Mouse (Mus musculus): ENCODE measurements around the gene Prkg1. TPM values are rescaled to one million over a fixed set of nuclear protein-coding genes. Genes with fewer than 3 reads are reported as not detected.

The Prkg1 gene
- polyA plus RNA-seq, 1 experiment from 2014 or later, result 4.9 TPM

DNA sequence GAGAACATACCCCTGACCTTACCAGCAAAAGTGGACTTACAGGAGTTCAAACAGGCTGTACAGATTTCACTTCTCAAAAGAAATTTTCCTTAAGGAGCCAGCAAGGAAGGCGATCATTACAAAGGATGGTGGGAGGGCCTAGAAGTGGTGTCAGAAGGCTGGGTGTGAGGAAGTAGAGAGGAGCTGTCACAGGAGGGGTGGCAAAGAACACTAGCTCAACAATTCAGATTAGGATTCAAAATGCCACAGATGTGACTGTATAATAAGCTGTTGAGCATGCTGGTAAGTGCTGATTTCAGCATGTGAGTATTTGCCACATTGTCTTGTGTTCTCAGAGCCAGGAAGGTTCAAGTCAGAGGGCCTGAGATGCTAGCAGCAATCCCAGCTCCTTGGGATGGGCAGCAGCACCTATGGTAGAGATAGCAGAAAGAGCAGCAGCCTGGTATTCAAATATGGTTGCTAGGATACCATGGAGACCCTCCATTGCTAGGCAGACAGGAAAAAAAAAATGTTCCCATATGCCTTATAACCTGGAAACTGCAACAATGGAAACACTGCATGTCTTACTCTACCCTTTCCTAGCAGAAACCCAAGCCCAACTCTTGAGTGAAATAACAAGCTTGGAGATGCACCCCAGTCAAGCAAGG, 106.0 kb downstream of the Prkg1 start:
- Histone ChIP-seq H3K27me3 (ENCODE audit: control insufficient read depth, insufficient read depth, low read depth, low read length) (no peaks in the 10 kb centered on the region), H3K4me1 (ENCODE audit: control insufficient read depth, insufficient read depth, low read length) (peaks cover 10% of the 10 kb centered on the region), H3K9me3 (replicated peaks; ENCODE audit: control insufficient read depth, low read length, poor library complexity, severe bottlenecking) (no peaks in the 10 kb centered on the region), H3K27ac (ENCODE audit: low read length) (peak overlapping the region; percentile 51), H3K4me3 (ENCODE audit: low read depth, low read length) (no peak overlapping the region), H3K36me3 (ENCODE audit: control insufficient read depth, insufficient read depth, low read length) (no peaks in the 10 kb centered on the region), H3K9ac (ENCODE audit: low read depth, low read length) (no peak overlapping the region), H3K4me2 (ENCODE audit: low read length) (no peak overlapping the region)
- ATAC-seq, result peak; percentile 75; the same call in 1 of the 2 replicates
- 59% methylated on average over 1 of the region's 1 CpGs for WGBS

GRCm38 (mm10) chr19:31656256-31656655, 108.6 kb downstream of the Prkg1 start:
- WGBS, result 77% methylated on average over 7 of the region's 7 CpGs
- Histone ChIP-seq H3K9me3 (replicated peaks; ENCODE audit: control insufficient read depth, low read length, poor library complexity, severe bottlenecking) (no peaks in the 10 kb centered on the region), H3K4me1 (ENCODE audit: control insufficient read depth, insufficient read depth, low read length) (peaks cover 10% of the 10 kb centered on the region), H3K4me3 (ENCODE audit: low read depth, low read length) (no peak overlapping the region), H3K4me2 (ENCODE audit: low read length) (no peak overlapping the region), H3K36me3 (ENCODE audit: control insufficient read depth, insufficient read depth, low read length) (no peaks in the 10 kb centered on the region), H3K27me3 (ENCODE audit: control insufficient read depth, insufficient read depth, low read depth, low read length) (no peaks in the 10 kb centered on the region), H3K27ac (ENCODE audit: low read length) (no peak overlapping the region), H3K9ac (ENCODE audit: low read depth, low read length) (no peak overlapping the region)
- no peak for ATAC-seq

GRCm38 (mm10) chr19:31655826-31656225, 109.0 kb downstream of the Prkg1 start:
- Histone ChIP-seq H3K4me3 (ENCODE audit: low read depth, low read length) (no peak overlapping the region), H3K27ac (ENCODE audit: low read length) (no peak overlapping the region), H3K4me1 (ENCODE audit: control insufficient read depth, insufficient read depth, low read length) (peaks cover 10% of the 10 kb centered on the region), H3K27me3 (ENCODE audit: control insufficient read depth, insufficient read depth, low read depth, low read length) (no peaks in the 10 kb centered on the region), H3K4me2 (ENCODE audit: low read length) (no peak overlapping the region), H3K9me3 (replicated peaks; ENCODE audit: control insufficient read depth, low read length, poor library complexity, severe bottlenecking) (no peaks in the 10 kb centered on the region), H3K9ac (ENCODE audit: low read depth, low read length) (no peak overlapping the region), H3K36me3 (ENCODE audit: control insufficient read depth, insufficient read depth, low read length) (no peaks in the 10 kb centered on the region)
- no peak for ATAC-seq
- 73% methylated on average over 7 of the region's 7 CpGs for WGBS

DNA sequence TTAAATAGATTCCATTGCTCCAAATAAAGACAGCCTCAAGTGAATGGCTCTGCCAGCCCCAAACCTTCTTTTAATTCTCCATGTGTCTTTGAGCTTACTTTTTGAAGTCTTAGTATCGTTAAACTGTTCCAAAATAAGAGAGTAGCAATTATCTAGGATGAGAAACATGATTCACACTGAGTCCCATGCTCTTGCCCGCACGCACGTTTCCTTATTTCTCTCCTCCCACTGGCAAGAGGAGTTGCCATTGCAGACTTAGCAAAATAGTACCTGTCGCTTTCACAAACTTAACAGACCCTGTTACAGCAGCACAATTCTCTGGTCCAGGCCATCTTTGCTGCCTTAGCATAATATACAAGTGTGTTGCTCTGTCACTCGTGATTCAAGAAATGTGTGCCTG, 110.8 kb downstream of the Prkg1 start:
- no peak overlapping the region for H3K27ac ChIP-seq (ENCODE audit: low read length)
- no peaks in the 10 kb centered on the region for H3K9me3 ChIP-seq (replicated peaks; ENCODE audit: control insufficient read depth, low read length, poor library complexity, severe bottlenecking)
- peaks cover 7% of the 10 kb centered on the region for H3K4me1 ChIP-seq (ENCODE audit: control insufficient read depth, insufficient read depth, low read length)
- H3K4me2 ChIP-seq (ENCODE audit: low read length), result no peak overlapping the region
- ATAC-seq, result no peak
- H3K36me3 ChIP-seq (ENCODE audit: control insufficient read depth, insufficient read depth, low read length), result no peaks in the 10 kb centered on the region
- H3K27me3 ChIP-seq (ENCODE audit: control insufficient read depth, insufficient read depth, low read depth, low read length), result no peaks in the 10 kb centered on the region
- WGBS, result 86% methylated on average over 6 of the region's 6 CpGs
- no peak overlapping the region for H3K9ac ChIP-seq (ENCODE audit: low read depth, low read length)
- no peak overlapping the region for H3K4me3 ChIP-seq (ENCODE audit: low read depth, low read length)

GRCm38 (mm10) chr19:31650452-31650851, 114.4 kb downstream of the Prkg1 start:
- ATAC-seq, result no peak
- WGBS, result 90% methylated on average over 4 of the region's 4 CpGs

DNA sequence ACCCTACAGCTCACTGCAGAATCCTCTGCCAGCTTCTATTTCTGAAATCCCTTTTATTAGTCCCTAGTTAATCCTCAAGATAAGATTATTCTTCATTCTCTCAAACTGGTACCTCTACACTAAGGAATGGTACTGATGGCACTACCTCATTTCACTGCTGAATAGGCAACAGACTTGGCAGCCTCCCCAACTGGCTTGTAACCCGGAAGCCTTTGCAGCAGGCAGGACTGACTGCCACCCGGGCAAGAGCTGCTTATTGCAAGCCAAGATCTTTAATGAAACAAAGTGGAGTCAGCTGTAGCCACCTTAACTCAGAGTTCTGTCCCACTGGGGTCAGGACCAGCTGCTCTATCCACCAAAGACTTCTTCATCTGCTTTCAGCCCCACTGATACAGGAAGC, 117.3 kb downstream of the Prkg1 start:
- Histone ChIP-seq H3K9ac (ENCODE audit: low read depth, low read length) (no peak overlapping the region), H3K27me3 (ENCODE audit: control insufficient read depth, insufficient read depth, low read depth, low read length) (no peaks in the 10 kb centered on the region)

More at GRCm38 (mm10) chr19:31650452-31650851, 114.4 kb downstream of the Prkg1 start:
- Histone ChIP-seq H3K9ac (ENCODE audit: low read depth, low read length) (no peak overlapping the region), H3K36me3 (ENCODE audit: control insufficient read depth, insufficient read depth, low read length) (no peaks in the 10 kb centered on the region), H3K4me1 (ENCODE audit: control insufficient read depth, insufficient read depth, low read length) (no peaks in the 10 kb centered on the region), H3K9me3 (replicated peaks; ENCODE audit: control insufficient read depth, low read length, poor library complexity, severe bottlenecking) (no peaks in the 10 kb centered on the region), H3K4me2 (ENCODE audit: low read length) (no peak overlapping the region), H3K27ac (ENCODE audit: low read length) (no peak overlapping the region), H3K4me3 (ENCODE audit: low read depth, low read length) (no peak overlapping the region), H3K27me3 (ENCODE audit: control insufficient read depth, insufficient read depth, low read depth, low read length) (no peaks in the 10 kb centered on the region)

DNA sequence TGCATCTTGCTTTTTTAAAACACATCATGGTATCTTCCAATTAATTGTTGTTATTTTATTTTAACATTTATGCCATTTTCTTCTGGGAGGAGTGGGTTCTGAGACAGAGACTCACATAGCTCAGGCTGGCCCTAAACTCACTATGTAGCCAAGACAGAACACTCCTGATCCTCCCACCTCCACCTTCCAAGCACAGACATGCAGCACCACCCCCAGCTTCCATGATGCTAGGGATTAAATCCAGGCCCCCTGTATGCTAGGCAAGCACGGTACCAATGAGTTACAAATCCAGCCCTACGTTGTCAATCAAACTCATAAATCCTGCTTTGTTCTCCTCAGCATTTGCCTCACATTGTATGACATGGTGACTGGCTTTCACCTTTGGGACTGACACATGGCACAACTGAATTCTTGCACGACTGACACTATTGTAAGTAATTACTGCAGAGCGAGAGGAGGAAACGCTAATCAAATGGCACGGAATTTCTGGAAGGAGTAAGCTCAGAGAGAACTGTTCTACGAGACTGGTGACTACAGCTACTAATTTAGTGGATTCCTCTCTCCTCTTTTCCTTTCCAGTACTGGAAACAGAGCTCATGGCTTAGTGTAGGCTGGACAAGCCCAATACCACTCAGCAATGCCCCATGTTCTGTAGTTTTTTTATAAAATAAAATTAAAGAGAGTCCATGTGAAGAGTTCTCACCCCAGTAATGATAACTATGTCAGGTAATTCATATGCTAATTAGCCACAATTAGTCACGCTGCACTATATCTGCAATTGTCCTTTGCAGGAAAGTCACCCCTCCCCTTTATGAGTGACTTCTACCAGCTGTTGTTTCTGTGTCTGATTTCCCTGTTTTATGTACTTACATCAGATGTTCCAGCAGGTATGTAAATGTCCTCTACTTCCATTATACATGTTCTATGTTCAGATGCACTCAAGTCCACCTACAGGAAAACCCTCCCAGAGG, 133.6 kb downstream of the Prkg1 start:
- Histone ChIP-seq H3K9me3 (replicated peaks; ENCODE audit: control insufficient read depth, low read length, poor library complexity, severe bottlenecking) (no peaks in the 10 kb centered on the region), H3K4me2 (ENCODE audit: low read length) (no peak overlapping the region), H3K27me3 (ENCODE audit: control insufficient read depth, insufficient read depth, low read depth, low read length) (no peaks in the 10 kb centered on the region), H3K27ac (ENCODE audit: low read length) (no peak overlapping the region), H3K4me1 (ENCODE audit: control insufficient read depth, insufficient read depth, low read length) (no peaks in the 10 kb centered on the region), H3K4me3 (ENCODE audit: low read depth, low read length) (no peak overlapping the region), H3K9ac (ENCODE audit: low read depth, low read length) (no peak overlapping the region), H3K36me3 (ENCODE audit: control insufficient read depth, insufficient read depth, low read length) (no peaks in the 10 kb centered on the region)
- no peak for ATAC-seq
- 25% methylated on average over 8 of the region's 8 CpGs for WGBS

More for the DNA sequence above, 117.3 kb downstream of the Prkg1 start:
- H3K4me1 ChIP-seq (ENCODE audit: control insufficient read depth, insufficient read depth, low read length), result no peaks in the 10 kb centered on the region
- no peaks in the 10 kb centered on the region for H3K36me3 ChIP-seq (ENCODE audit: control insufficient read depth, insufficient read depth, low read length)
- H3K9me3 ChIP-seq (replicated peaks; ENCODE audit: control insufficient read depth, low read length, poor library complexity, severe bottlenecking), result no peaks in the 10 kb centered on the region
- H3K4me3 ChIP-seq (ENCODE audit: low read depth, low read length), result no peak overlapping the region
- WGBS, result 75% methylated on average over 2 of the region's 2 CpGs
- ATAC-seq, result no peak
- H3K4me2 ChIP-seq (ENCODE audit: low read length), result no peak overlapping the region
- H3K27ac ChIP-seq (ENCODE audit: low read length), result no peak overlapping the region

GRCm38 (mm10) chr19:31621716-31622115, 143.1 kb downstream of the Prkg1 start:
- Histone ChIP-seq H3K27ac (ENCODE audit: low read length) (no peak overlapping the region), H3K4me2 (ENCODE audit: low read length) (no peak overlapping the region), H3K9ac (ENCODE audit: low read depth, low read length) (no peak overlapping the region), H3K27me3 (ENCODE audit: control insufficient read depth, insufficient read depth, low read depth, low read length) (no peaks in the 10 kb centered on the region), H3K36me3 (ENCODE audit: control insufficient read depth, insufficient read depth, low read length) (no peaks in the 10 kb centered on the region), H3K4me3 (ENCODE audit: low read depth, low read length) (no peak overlapping the region), H3K4me1 (ENCODE audit: control insufficient read depth, insufficient read depth, low read length) (no peaks in the 10 kb centered on the region), H3K9me3 (replicated peaks; ENCODE audit: control insufficient read depth, low read length, poor library complexity, severe bottlenecking) (no peaks in the 10 kb centered on the region)
- 98% methylated on average over 1 of the region's 1 CpGs for WGBS
- no peak for ATAC-seq

DNA sequence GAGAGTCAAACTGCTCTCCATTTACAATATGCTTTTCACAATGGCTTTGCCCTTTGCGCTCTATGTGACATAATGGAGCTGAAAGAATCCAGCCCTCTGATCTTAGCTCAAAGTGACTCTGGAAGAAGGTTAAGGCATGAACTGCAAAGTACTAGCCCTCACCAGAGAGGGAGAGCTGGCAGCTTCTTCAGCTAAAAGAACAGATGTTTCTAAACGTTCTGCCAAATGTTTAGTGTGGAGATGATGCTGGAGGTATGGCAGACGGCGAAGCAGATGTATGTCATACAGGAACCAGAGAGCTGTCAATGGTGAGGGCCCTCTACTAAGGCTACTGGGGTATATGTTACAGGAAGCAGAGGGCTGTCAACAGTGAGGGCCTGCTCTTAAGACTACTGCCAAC, 148.0 kb downstream of the Prkg1 start:
- H3K27ac ChIP-seq (ENCODE audit: low read length), result no peak overlapping the region
- H3K4me2 ChIP-seq (ENCODE audit: low read length), result no peak overlapping the region
- ATAC-seq, result no peak
- H3K9me3 ChIP-seq (replicated peaks; ENCODE audit: control insufficient read depth, low read length, poor library complexity, severe bottlenecking), result no peaks in the 10 kb centered on the region
- WGBS, result 81% methylated on average over 4 of the region's 4 CpGs
- H3K36me3 ChIP-seq (ENCODE audit: control insufficient read depth, insufficient read depth, low read length), result no peaks in the 10 kb centered on the region
- H3K27me3 ChIP-seq (ENCODE audit: control insufficient read depth, insufficient read depth, low read depth, low read length), result no peaks in the 10 kb centered on the region
- H3K9ac ChIP-seq (ENCODE audit: low read depth, low read length), result no peak overlapping the region
- no peaks in the 10 kb centered on the region for H3K4me1 ChIP-seq (ENCODE audit: control insufficient read depth, insufficient read depth, low read length)
- no peak overlapping the region for H3K4me3 ChIP-seq (ENCODE audit: low read depth, low read length)
